Mouse (Mus musculus): ENCODE results near the gene Ppp1r35. TPM values are rescaled to one million over a fixed set of nuclear protein-coding genes. Genes with fewer than 3 reads are reported as not detected.

Gene Ppp1r35
- total and polyA plus RNA-seq, 2 experiments from 2014 or later, result 10.4 to 24.0 TPM

DNA sequence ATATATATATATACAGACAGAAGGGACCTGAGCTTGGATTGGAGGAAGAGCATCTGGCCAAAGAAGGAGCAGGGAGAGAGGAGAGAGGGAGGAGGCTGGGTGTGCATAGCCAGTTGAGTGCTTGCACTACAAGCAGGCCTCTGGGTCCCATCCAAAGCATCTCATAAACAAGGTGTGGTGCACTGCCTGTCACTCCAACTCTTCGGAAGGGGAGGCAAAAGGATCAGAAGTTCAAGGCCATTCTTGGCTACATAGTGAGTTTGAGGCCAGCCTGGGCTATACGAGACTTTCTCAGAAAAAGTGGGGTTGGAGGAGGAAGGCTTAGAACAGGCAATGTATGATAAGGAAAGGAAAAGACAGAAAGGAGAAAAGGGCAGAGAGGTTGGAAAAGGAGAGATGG, 47.3 kb downstream of the Ppp1r35 start:
- DNase-seq (ENCODE audit: low spot score), result no peak
- H3K4me2 ChIP-seq (ENCODE audit: low read depth, low read length), result no peak overlapping the region
- H3K4me3 ChIP-seq (ENCODE audit: low read depth, low read length), result no peak overlapping the region
- H3K36me3 ChIP-seq (replicated peaks; ENCODE audit: control insufficient read depth, insufficient read depth, low read length), result no peaks in the 10 kb centered on the region
- H3K9ac ChIP-seq (replicated peaks; ENCODE audit: low read depth, low read length), result no peak overlapping the region
- no peak for ATAC-seq (ENCODE audit: insufficient read depth, low read depth)
- 62% methylated on average over 2 of the region's 2 CpGs for WGBS
- H3K4me1 ChIP-seq (ENCODE audit: control insufficient read depth, insufficient read depth), result no peaks in the 10 kb centered on the region
- H3K9me3 ChIP-seq (replicated peaks; ENCODE audit: control insufficient read depth, low read length), result no peaks in the 10 kb centered on the region
- no peak for TF ChIP-seq CTCF (IDR thresholded peaks at IDR 0.05; ENCODE audit: low read depth)
- TF ChIP-seq EP300 (IDR thresholded peaks at IDR 0.05; ENCODE audit: low read depth), result no peak
- no peaks in the 10 kb centered on the region for H3K27me3 ChIP-seq (ENCODE audit: control insufficient read depth, insufficient read depth, low read length)
- no peak overlapping the region for H3K27ac ChIP-seq (ENCODE audit: low read depth)

DNA sequence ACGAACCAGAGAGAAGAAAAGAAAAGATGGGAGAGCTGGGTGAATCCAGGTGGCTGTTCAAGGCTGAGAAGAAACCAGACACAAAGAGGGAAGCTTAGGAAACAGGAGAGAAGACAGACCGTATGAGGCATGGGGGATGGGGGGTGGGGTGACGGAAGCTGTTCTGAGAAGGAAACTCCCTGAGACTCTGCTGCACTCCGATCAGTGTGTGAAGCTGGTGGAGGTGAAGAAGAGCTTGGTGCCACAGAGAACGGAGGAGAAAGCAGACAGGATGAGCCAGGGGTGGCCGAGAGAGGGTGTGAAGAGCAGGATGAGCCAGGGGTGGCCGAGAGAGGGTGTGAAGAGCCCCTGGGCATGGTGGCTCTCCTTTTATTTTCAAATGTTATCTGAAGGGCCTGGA, 47.8 kb downstream of the Ppp1r35 start:
- H3K4me2 ChIP-seq (ENCODE audit: low read depth, low read length), result no peak overlapping the region
- no peak overlapping the region for H3K4me3 ChIP-seq (ENCODE audit: low read depth, low read length)
- TF ChIP-seq CTCF (IDR thresholded peaks at IDR 0.05; ENCODE audit: low read depth), result no peak
- TF ChIP-seq EP300 (IDR thresholded peaks at IDR 0.05; ENCODE audit: low read depth), result no peak
- no peaks in the 10 kb centered on the region for H3K27me3 ChIP-seq (ENCODE audit: control insufficient read depth, insufficient read depth, low read length)
- 24% methylated on average over 7 of the region's 7 CpGs for WGBS
- H3K9ac ChIP-seq (replicated peaks; ENCODE audit: low read depth, low read length), result no peak overlapping the region
- DNase-seq (ENCODE audit: low spot score) (no peak), ATAC-seq (ENCODE audit: insufficient read depth, low read depth) (no peak)
- no peaks in the 10 kb centered on the region for H3K4me1 ChIP-seq (ENCODE audit: control insufficient read depth, insufficient read depth)
- no peaks in the 10 kb centered on the region for H3K9me3 ChIP-seq (replicated peaks; ENCODE audit: control insufficient read depth, low read length)
- no peaks in the 10 kb centered on the region for H3K36me3 ChIP-seq (replicated peaks; ENCODE audit: control insufficient read depth, insufficient read depth, low read length)
- no peak overlapping the region for H3K27ac ChIP-seq (ENCODE audit: low read depth)

DNA sequence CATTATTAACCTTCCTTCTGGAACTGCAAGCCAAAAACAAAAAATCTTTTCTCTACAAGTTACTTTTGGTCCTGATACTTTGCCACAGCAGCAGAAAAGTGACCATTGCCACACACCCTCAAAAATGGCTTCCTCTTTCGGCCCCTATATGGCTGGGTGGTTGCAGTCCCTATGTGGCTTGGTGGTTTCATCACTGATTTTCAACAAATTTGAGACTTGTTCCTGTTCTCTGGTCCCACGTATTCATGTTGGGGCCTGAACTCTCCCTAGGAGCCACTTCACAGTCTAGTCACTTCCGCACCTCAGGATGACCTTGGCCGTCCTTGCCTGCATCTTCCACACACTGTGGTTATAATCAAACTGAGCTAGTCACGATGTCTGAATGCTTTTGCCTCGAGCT, 50.0 kb downstream of the Ppp1r35 start:
- no peak for ATAC-seq (ENCODE audit: insufficient read depth, low read depth)
- DNase-seq (ENCODE audit: low spot score), result no peak
- 64% methylated on average over 6 of the region's 6 CpGs for WGBS
- H3K27ac ChIP-seq (ENCODE audit: low read depth), result no peak overlapping the region
- H3K4me1 ChIP-seq (ENCODE audit: control insufficient read depth, insufficient read depth), result no peaks in the 10 kb centered on the region
- no peaks in the 10 kb centered on the region for H3K9me3 ChIP-seq (replicated peaks; ENCODE audit: control insufficient read depth, low read length)
- no peaks in the 10 kb centered on the region for H3K27me3 ChIP-seq (ENCODE audit: control insufficient read depth, insufficient read depth, low read length)
- no peak overlapping the region for H3K4me3 ChIP-seq (ENCODE audit: low read depth, low read length)
- no peak overlapping the region for H3K9ac ChIP-seq (replicated peaks; ENCODE audit: low read depth, low read length)
- no peaks in the 10 kb centered on the region for H3K36me3 ChIP-seq (replicated peaks; ENCODE audit: control insufficient read depth, insufficient read depth, low read length)
- TF ChIP-seq CTCF (IDR thresholded peaks at IDR 0.05; ENCODE audit: low read depth) (no peak), EP300 (IDR thresholded peaks at IDR 0.05; ENCODE audit: low read depth) (no peak)
- H3K4me2 ChIP-seq (ENCODE audit: low read depth, low read length), result no peak overlapping the region

Other genes with a start within 250 kb of the Ppp1r35 start
- gene Epo, start 245.6 kb upstream of the Ppp1r35 start, total RNA-seq (2014; rRNA removed; ENCODE audit: low replicate concordance), result not detected in 2 replicates
- gene Epo, start 245.6 kb upstream of the Ppp1r35 start, polyA plus RNA-seq (2015; fragmentation: Nextera tagmentation; extraction: Ambion mirVana), result not detected in 2 replicates
- gene Gnb2, start 245.3 kb upstream of the Ppp1r35 start, total RNA-seq (2014; rRNA removed; ENCODE audit: low replicate concordance), result 599 and 872 TPM in 2 replicates
- gene Gnb2, start 245.3 kb upstream of the Ppp1r35 start, polyA plus RNA-seq (2015; fragmentation: Nextera tagmentation; extraction: Ambion mirVana), result 301 TPM in 2 replicates
- gene Actl6b, start 225.3 kb upstream of the Ppp1r35 start, total RNA-seq (2014; rRNA removed; ENCODE audit: low replicate concordance), result not detected in 2 replicates
- not detected in 2 replicates for gene Actl6b, start 225.3 kb upstream of the Ppp1r35 start, polyA plus RNA-seq (2015; fragmentation: Nextera tagmentation; extraction: Ambion mirVana)
- gene Tfr2, start 209.0 kb upstream of the Ppp1r35 start, total RNA-seq (2014; rRNA removed; ENCODE audit: low replicate concordance), result 0.50 TPM in 1 of 2 replicates, not detected in the other
- 0.07 and 0.12 TPM in 2 replicates for gene Tfr2, start 209.0 kb upstream of the Ppp1r35 start, polyA plus RNA-seq (2015; fragmentation: Nextera tagmentation; extraction: Ambion mirVana)
- gene Mospd3, start 177.8 kb upstream of the Ppp1r35 start, total RNA-seq (2014; rRNA removed; ENCODE audit: low replicate concordance), result 9.3 TPM in 1 of 2 replicates, not detected in the other
- gene Mospd3, start 177.8 kb upstream of the Ppp1r35 start, polyA plus RNA-seq (2015; fragmentation: Nextera tagmentation; extraction: Ambion mirVana), result 18.3 and 19.7 TPM in 2 replicates
- 172 and 201 TPM in 2 replicates for gene Pcolce, start 165.1 kb upstream of the Ppp1r35 start, total RNA-seq (2014; rRNA removed; ENCODE audit: low replicate concordance)
- 116 and 122 TPM in 2 replicates for gene Pcolce, start 165.1 kb upstream of the Ppp1r35 start, polyA plus RNA-seq (2015; fragmentation: Nextera tagmentation; extraction: Ambion mirVana)
- gene Fbxo24, start 149.8 kb upstream of the Ppp1r35 start, total RNA-seq (2014; rRNA removed; ENCODE audit: low replicate concordance), result 0.65 TPM in 1 of 2 replicates, not detected in the other
- gene Fbxo24, start 149.8 kb upstream of the Ppp1r35 start, polyA plus RNA-seq (2015; fragmentation: Nextera tagmentation; extraction: Ambion mirVana), result 0.11 and 0.16 TPM in 2 replicates
- gene Lrch4, start 149.7 kb upstream of the Ppp1r35 start, total RNA-seq (2014; rRNA removed; ENCODE audit: low replicate concordance), result 12.7 and 19.7 TPM in 2 replicates
- 15.9 and 17.8 TPM in 2 replicates for gene Lrch4, start 149.7 kb upstream of the Ppp1r35 start, polyA plus RNA-seq (2015; fragmentation: Nextera tagmentation; extraction: Ambion mirVana)
- 1.6 and 5.3 TPM in 2 replicates for gene Gm20605, start 149.7 kb upstream of the Ppp1r35 start, total RNA-seq (2014; rRNA removed; ENCODE audit: low replicate concordance)
- gene Gm20605, start 149.7 kb upstream of the Ppp1r35 start, polyA plus RNA-seq (2015; fragmentation: Nextera tagmentation; extraction: Ambion mirVana), result 1.8 and 2.5 TPM in 2 replicates
- gene Sap25, start 137.5 kb upstream of the Ppp1r35 start, total RNA-seq (2014; rRNA removed; ENCODE audit: low replicate concordance), result 10.4 TPM in 1 of 2 replicates, not detected in the other
- gene Sap25, start 137.5 kb upstream of the Ppp1r35 start, polyA plus RNA-seq (2015; fragmentation: Nextera tagmentation; extraction: Ambion mirVana), result 1.5 and 2.8 TPM in 2 replicates
- gene Irs3, start 133.1 kb upstream of the Ppp1r35 start, total RNA-seq (2014; rRNA removed; ENCODE audit: low replicate concordance), result 7.6 TPM in 1 of 2 replicates, not detected in the other
- gene Irs3, start 133.1 kb upstream of the Ppp1r35 start, polyA plus RNA-seq (2015; fragmentation: Nextera tagmentation; extraction: Ambion mirVana), result 0.08 and 0.23 TPM in 2 replicates
- 27.0 and 28.8 TPM in 2 replicates for gene Agfg2, start 94.1 kb upstream of the Ppp1r35 start, total RNA-seq (2014; rRNA removed; ENCODE audit: low replicate concordance)
- 14.3 and 15.5 TPM in 2 replicates for gene Agfg2, start 94.1 kb upstream of the Ppp1r35 start, polyA plus RNA-seq (2015; fragmentation: Nextera tagmentation; extraction: Ambion mirVana)
- gene Nyap1, start 37.2 kb upstream of the Ppp1r35 start, total RNA-seq (2014; rRNA removed; ENCODE audit: low replicate concordance), result 1.3 and 5.8 TPM in 2 replicates
- gene Nyap1, start 37.2 kb upstream of the Ppp1r35 start, polyA plus RNA-seq (2015; fragmentation: Nextera tagmentation; extraction: Ambion mirVana), result 0.56 and 0.65 TPM in 2 replicates
- 167 and 192 TPM in 2 replicates for gene Tsc22d4, start 33.1 kb upstream of the Ppp1r35 start, total RNA-seq (2014; rRNA removed; ENCODE audit: low replicate concordance)
- 221 and 232 TPM in 2 replicates for gene Tsc22d4, start 33.1 kb upstream of the Ppp1r35 start, polyA plus RNA-seq (2015; fragmentation: Nextera tagmentation; extraction: Ambion mirVana)
- 18.0 and 19.6 TPM in 2 replicates for gene Mepce, start 8.8 kb downstream of the Ppp1r35 start, total RNA-seq (2014; rRNA removed; ENCODE audit: low replicate concordance)
- 5.0 and 5.4 TPM in 2 replicates for gene Mepce, start 8.8 kb downstream of the Ppp1r35 start, polyA plus RNA-seq (2015; fragmentation: Nextera tagmentation; extraction: Ambion mirVana)
- gene Zcwpw1, start 8.9 kb downstream of the Ppp1r35 start, total RNA-seq (2014; rRNA removed; ENCODE audit: low replicate concordance), result 1.4 and 8.7 TPM in 2 replicates
- 2.2 and 3.6 TPM in 2 replicates for gene Zcwpw1, start 8.9 kb downstream of the Ppp1r35 start, polyA plus RNA-seq (2015; fragmentation: Nextera tagmentation; extraction: Ambion mirVana)
- 3.7 and 78.0 TPM in 2 replicates for gene Pilra, start 57.4 kb downstream of the Ppp1r35 start, total RNA-seq (2014; rRNA removed; ENCODE audit: low replicate concordance)
- gene Pilra, start 57.4 kb downstream of the Ppp1r35 start, polyA plus RNA-seq (2015; fragmentation: Nextera tagmentation; extraction: Ambion mirVana), result 2.0 TPM in 2 replicates
- gene Pilrb1, start 79.3 kb downstream of the Ppp1r35 start, total RNA-seq (2014; rRNA removed; ENCODE audit: low replicate concordance), result 0.66 TPM in 1 of 2 replicates, not detected in the other
- 0.45 and 0.75 TPM in 2 replicates for gene Pilrb1, start 79.3 kb downstream of the Ppp1r35 start, polyA plus RNA-seq (2015; fragmentation: Nextera tagmentation; extraction: Ambion mirVana)
- gene Pilrb2, start 93.0 kb downstream of the Ppp1r35 start, total RNA-seq (2014; rRNA removed; ENCODE audit: low replicate concordance), result 2.4 TPM in 1 of 2 replicates, not detected in the other
- 1.2 and 1.6 TPM in 2 replicates for gene Pilrb2, start 93.0 kb downstream of the Ppp1r35 start, polyA plus RNA-seq (2015; fragmentation: Nextera tagmentation; extraction: Ambion mirVana)
- gene Cyp3a13, start 142.8 kb downstream of the Ppp1r35 start, total RNA-seq (2014; rRNA removed; ENCODE audit: low replicate concordance), result not detected in 2 replicates
- gene Cyp3a13, start 142.8 kb downstream of the Ppp1r35 start, polyA plus RNA-seq (2015; fragmentation: Nextera tagmentation; extraction: Ambion mirVana), result 0.10 and 0.11 TPM in 2 replicates
- gene Gjc3, start 184.2 kb downstream of the Ppp1r35 start, total RNA-seq (2014; rRNA removed; ENCODE audit: low replicate concordance), result 0.92 TPM in 1 of 2 replicates, not detected in the other
- gene Gjc3, start 184.2 kb downstream of the Ppp1r35 start, polyA plus RNA-seq (2015; fragmentation: Nextera tagmentation; extraction: Ambion mirVana), result 0.05 and 0.08 TPM in 2 replicates
- gene Azgp1, start 202.7 kb downstream of the Ppp1r35 start, total RNA-seq (2014; rRNA removed; ENCODE audit: low replicate concordance), result 4.2 TPM in 1 of 2 replicates, not detected in the other
- 0.08 TPM in 1 of 2 replicates, not detected in the other for gene Azgp1, start 202.7 kb downstream of the Ppp1r35 start, polyA plus RNA-seq (2015; fragmentation: Nextera tagmentation; extraction: Ambion mirVana)
- gene Smok3a, start 242.4 kb downstream of the Ppp1r35 start, total RNA-seq (2014; rRNA removed; ENCODE audit: low replicate concordance), result not detected in 2 replicates
- not detected in 2 replicates for gene Smok3a, start 242.4 kb downstream of the Ppp1r35 start, polyA plus RNA-seq (2015; fragmentation: Nextera tagmentation; extraction: Ambion mirVana)
- not detected in 2 replicates for gene Smok3b, start 242.6 kb downstream of the Ppp1r35 start, total RNA-seq (2014; rRNA removed; ENCODE audit: low replicate concordance)
- not detected in 2 replicates for gene Smok3b, start 242.6 kb downstream of the Ppp1r35 start, polyA plus RNA-seq (2015; fragmentation: Nextera tagmentation; extraction: Ambion mirVana)